Mouse (Mus musculus): ENCODE results near the gene Taok3.

Taok3 gene

GRCm38 (mm10) chr5:117146165-117146564, 26.2 kb downstream of the Taok3 start:
- no peak for DNase-seq

DNA sequence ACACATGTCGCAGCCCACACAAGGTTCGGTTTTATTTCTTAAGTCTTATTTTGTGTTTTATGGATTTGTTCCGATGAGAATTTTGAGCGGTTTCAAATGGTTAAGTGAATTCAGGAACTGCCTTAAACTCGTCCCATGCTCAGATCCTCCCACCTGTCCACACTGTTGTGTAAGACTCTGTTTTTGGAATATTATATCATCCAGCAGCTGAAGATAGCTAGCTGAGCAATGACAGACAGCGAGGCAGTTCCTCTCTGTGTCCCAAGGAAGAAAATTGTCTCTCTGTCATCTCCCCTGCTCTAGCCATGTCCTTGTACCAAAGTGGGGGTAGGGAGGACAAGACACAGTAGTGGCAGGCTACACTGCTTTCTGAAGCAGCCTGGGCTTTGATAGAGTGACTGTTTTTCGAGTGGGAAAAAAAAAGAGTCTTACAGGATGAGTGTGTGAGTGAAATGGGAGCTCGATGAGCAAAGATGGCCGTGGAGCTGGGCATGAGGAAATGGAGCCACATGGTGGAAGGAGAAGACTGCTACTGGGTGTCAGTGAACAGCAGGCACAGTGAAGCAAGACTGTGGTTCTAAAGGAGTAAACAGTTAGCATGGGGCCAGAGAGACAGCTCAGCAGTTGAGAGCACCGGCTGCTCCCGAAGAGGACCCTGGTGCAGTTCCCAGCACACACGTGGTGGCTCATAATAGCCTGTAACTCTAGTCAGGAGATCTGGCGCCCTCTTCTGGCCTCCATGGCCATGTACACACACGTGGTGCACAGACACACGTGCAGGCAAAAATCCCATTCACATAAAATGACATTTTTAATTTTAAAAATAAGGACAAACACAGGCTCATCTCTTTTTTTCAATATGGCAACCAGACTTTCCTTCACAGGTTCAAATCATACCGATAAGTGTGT, 27.5 kb downstream of the Taok3 start:
- DNase-seq, result no peak

DNA sequence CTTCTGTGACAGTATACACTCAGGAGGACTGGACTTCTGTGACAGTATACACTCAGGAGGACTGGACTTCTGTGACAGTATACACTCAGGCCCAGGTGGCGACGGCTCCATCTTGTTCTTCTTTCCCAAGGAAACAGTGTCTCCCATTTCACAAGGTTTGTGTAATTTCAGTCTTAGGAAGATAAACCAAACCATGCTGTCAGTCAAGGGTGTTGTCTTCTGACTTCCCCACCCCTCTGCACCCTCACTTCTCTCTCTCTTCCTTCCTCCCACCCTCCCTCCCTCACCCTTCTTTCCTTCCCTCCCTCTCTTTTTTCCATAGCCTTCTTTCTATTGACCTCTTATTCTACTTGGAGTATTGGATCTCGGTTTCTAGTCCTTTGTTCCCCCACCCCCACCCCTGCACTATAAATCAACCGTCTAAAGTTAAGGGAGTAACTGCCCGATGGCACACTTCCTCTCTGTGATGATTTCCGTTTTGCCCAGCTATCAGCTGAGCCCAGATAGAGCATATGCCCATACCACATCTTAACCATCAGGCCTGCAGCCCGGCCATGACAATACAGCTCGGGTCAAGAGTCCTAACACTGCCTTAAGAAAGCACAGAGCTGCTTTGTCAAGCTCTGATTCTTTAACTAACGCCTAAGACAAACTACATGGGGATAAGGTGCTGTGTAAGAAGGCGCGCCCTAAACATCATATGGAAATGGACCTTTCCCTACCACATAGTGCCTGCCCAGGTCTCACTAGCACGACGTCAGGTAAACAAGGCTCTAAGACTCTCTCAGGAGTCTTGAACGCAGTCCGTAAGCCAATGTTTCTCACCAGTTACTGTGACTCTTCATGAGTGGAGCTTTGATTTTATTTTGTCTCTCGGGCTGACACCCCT, 29.4 kb downstream of the Taok3 start:
- no peak for DNase-seq

- DNase-seq, result no peak
These were observed 30.1 kb downstream of the Taok3 start for GRCm38 (mm10) chr5:117150068-117150467.

DNA sequence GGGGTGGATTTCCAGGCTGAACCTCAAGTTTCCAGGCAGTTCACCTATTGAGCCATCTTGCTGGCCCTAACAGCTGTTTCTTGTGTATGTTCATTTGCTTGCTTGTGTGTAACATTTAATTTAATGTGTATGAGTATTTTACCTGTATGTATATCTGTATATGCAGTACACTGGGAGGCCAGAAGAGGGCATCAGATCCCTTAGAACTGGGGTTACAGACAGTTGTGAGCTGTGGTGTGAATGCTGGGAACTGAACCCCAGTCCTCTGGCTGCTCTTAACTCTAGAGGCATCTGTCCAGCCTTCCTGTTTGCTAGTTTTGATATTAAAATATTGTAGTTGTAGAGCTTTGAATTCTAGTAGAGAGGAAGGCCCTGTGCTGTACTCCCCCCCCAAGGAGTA, 33.0 kb downstream of the Taok3 start:
- DNase-seq, result no peak

GRCm38 (mm10) chr5:117153527-117154091, 33.7 kb downstream of the Taok3 start:
- no peak for DNase-seq

DNA sequence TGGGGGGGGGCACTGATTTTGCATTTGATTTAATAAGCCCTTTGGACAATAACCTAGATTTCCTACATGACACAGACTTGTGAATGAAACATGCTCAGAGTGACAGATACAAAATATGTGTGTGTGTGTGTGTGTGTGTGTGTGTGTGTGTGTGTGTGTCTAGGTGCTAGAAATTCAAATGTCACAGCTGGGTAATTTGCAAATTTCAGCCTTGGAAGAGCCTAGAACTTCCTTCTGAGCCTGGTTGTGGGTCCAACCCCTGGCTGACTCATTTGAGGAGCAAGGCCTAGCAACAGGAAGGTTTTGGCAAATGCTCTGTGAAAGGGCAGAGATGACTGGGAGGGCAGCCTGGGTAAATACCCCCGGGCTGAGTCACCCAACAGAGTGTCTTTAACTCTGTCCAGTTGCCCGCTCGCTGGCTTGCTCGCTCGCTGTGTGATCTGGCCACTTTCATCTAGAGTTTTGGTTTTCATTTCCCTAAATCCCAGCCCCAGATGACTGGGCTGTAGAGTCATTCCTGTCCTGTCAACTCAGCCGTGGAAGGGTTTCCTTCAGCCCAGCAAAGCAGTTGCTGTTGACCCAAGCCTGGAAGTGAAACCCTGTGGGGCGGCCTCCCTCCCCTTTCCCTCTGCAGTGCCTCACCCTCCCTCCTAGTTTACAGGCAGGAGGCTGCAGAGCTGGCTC, 38.5 kb downstream of the Taok3 start:
- no peak for DNase-seq

GRCm38 (mm10) chr5:117159326-117159725, 39.4 kb downstream of the Taok3 start:
- no peak for DNase-seq

DNA sequence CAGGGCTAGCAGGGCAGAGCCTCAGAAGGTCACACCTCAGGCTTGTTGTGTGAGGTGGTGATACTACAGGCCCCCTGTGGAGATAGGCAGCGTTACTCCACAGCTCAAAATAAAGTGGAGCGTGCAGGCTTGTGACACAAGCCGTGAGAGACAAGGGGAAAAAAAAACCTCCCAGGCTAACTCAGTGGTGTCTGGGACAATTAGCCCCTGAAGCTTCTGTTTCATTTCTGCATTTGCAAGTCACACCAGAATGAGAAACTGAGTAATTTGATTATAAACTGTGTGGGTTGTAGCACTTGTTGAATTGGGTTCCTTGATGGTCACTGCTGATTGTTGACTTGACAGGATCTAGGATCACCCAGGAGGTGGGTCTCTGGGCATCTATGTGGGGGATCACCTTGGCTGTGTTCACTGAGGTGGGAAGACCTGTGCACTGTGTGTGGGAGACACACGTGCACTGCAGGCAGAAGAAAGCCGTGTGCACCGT, 39.9 kb downstream of the Taok3 start:
- DNase-seq, result no peak

- DNase-seq, result no peak
These were observed 40.6 kb downstream of the Taok3 start for GRCm38 (mm10) chr5:117160499-117160898.

GRCm38 (mm10) chr5:117163790-117164189, 43.9 kb downstream of the Taok3 start:
- DNase-seq, result peak; percentile 89 to 95

- DNase-seq, result peak in 1 of 2 experiments; percentile 50
These were observed 44.6 kb downstream of the Taok3 start for GRCm38 (mm10) chr5:117164516-117164915.

- DNase-seq, result no peak
These were observed 45.0 kb downstream of the Taok3 start for GRCm38 (mm10) chr5:117164923-117165322.

- peak in 1 of 2 experiments; percentile 36 for DNase-seq
These were observed 46.0 kb downstream of the Taok3 start for GRCm38 (mm10) chr5:117165946-117166345.

- DNase-seq, result peak; percentile 91 to 95
These were observed 47.0 kb downstream of the Taok3 start for GRCm38 (mm10) chr5:117166811-117167365.

GRCm38 (mm10) chr5:117168351-117169100, 48.6 kb downstream of the Taok3 start:
- peak; percentile 62 to 66 for DNase-seq

GRCm38 (mm10) chr5:117174057-117174456, 54.1 kb downstream of the Taok3 start:
- DNase-seq, result no peak

GRCm38 (mm10) chr5:117175896-117176295, 56.0 kb downstream of the Taok3 start:
- no peak for DNase-seq

- no peak for DNase-seq
These were observed 58.1 kb downstream of the Taok3 start for GRCm38 (mm10) chr5:117178079-117178478.

- DNase-seq, result no peak
These were observed 58.6 kb downstream of the Taok3 start for GRCm38 (mm10) chr5:117178486-117178885.

- DNase-seq, result no peak
These were observed 62.0 kb downstream of the Taok3 start for GRCm38 (mm10) chr5:117181921-117182320.

Data from cerebellum, postnatal 14 days (tissue).